21 mouse cellular contexts compared by ENCODE assay signal in the genomic region with DNA sequence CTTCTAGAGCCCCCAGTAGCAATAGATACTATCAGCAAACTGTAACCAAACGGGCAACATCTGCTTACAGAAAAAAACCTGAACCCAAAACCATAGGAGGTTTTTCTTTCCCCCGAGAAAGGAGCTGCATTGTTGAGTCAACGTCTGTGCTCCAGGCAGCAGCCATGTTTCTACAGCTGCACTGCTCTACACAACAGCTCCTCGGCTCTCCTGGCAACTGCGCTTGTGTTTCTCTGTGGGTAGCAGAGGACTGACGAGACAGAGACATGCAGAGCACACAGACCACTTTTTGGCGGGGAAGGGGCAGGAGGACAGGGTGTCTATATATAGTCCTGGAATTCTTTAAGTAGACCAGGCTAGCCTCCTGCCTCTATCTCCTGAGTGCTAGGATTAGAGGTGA.
A peak's percentile ranks its signal among the peaks of the same experiment; 100 is the strongest.
DNase-seq lines count a peak whose midpoint lies in the region; ATAC-seq and TF ChIP-seq lines count a peak whose summit lies in the region.
"Had no signal": no experiment of that assay in that cellular context is flagged by ENCODE, and none has a peak within 500 bp of the region (broad histone marks: within the 10 kb centered on the region; RNA-seq: fewer than 3 reads in every experiment).

No protein-coding gene starts in this region.

- no peaks in the 10 kb centered on the region for H3K9me3 ChIP-seq in MEL (replicated peaks; ENCODE audit: insufficient read depth, low read length)
- H3K9me3 ChIP-seq in embryonic facial prominence, embryonic 14.5 days (ENCODE audit: control insufficient read depth, low read length), result no peaks in the 10 kb centered on the region
- no peaks in the 10 kb centered on the region for H3K9me3 ChIP-seq in forebrain, embryonic 10.5 days
- H3K9me3 ChIP-seq: embryonic facial prominence, embryonic 15.5 days; limb, embryonic 15.5 days; liver, embryonic 15.5 days; midbrain, embryonic 12.5 days; neural tube, embryonic 13.5 days had no signal

- H3K4me1 ChIP-seq in MEL (ENCODE audit: control insufficient read depth in 1 of 2, insufficient read depth in 2 of 2, low read length in 2 of 2), result peaks cover 39 to 53% of the 10 kb centered on the region in 2 experiments
- H3K4me1 ChIP-seq in embryonic facial prominence, embryonic 14.5 days (ENCODE audit: control insufficient read depth, insufficient read depth, low read length), result peaks cover 3% of the 10 kb centered on the region; the same call in 1 of the 2 replicates
- H3K4me1 ChIP-seq in forebrain, embryonic 10.5 days, result no peaks in the 10 kb centered on the region
- H3K4me1 ChIP-seq: embryonic facial prominence, embryonic 15.5 days; limb, embryonic 15.5 days; midbrain, embryonic 12.5 days; neural tube, embryonic 13.5 days had no signal

- no peak for TF ChIP-seq RAD21 in MEL (IDR thresholded peaks at IDR 0.05; ENCODE audit: low read depth, low read length)

- peak; percentile 18 for DNase-seq in embryo, embryonic 10.5 days (ENCODE audit: low spot score)
- DNase-seq in embryo, embryonic 11 days, result no peak
- DNase-seq in MEL (ENCODE audit: low read depth, low spot score), result peak; percentile 49
- peak; percentile 37 for DNase-seq in embryonic facial prominence, embryonic 14.5 days (ENCODE audit: low spot score)
- DNase-seq in thymus, postnatal 14 days, result peak; percentile 73
- no peak for DNase-seq in forebrain, embryonic 10.5 days (ENCODE audit: extremely low spot score, low spot score)
- DNase-seq in kidney, adult 11 months, result no peak
- no peak for DNase-seq in gastrocnemius, postnatal 10 days
- DNase-seq: adrenal gland, postnatal 36 days; cerebellum, adult 2 months; cerebellum, postnatal 36 days; gastrocnemius, adult 2 months; heart, adult 18-20 months; kidney, adult 18-20 months had no signal

- ATAC-seq in embryonic facial prominence, embryonic 14.5 days (ENCODE audit: low read depth), result no peak
- ATAC-seq: hindbrain, embryonic 16.5 days had no signal

- no peak overlapping the region for H3K4me3 ChIP-seq in MEL (ENCODE audit: control insufficient read depth in 1 of 2, insufficient read depth in 1 of 2, low read depth in 2 of 2, low read length in 2 of 2)
- H3K4me3 ChIP-seq in embryonic facial prominence, embryonic 14.5 days (ENCODE audit: low read depth, low read length), result no peak overlapping the region
- no peak overlapping the region for H3K4me3 ChIP-seq in forebrain, embryonic 10.5 days
- H3K4me3 ChIP-seq: embryonic facial prominence, embryonic 15.5 days; gastrocnemius, adult 2 months; limb, embryonic 15.5 days; liver, embryonic 15.5 days; midbrain, embryonic 12.5 days; neural tube, embryonic 13.5 days had no signal

- H3K27me3 ChIP-seq in MEL (ENCODE audit: control insufficient read depth in 1 of 2, insufficient read depth in 2 of 2, low read length in 2 of 2), result no peaks in the 10 kb centered on the region
- H3K27me3 ChIP-seq in embryonic facial prominence, embryonic 14.5 days (replicated peaks; ENCODE audit: control insufficient read depth, insufficient read depth, low read length), result no peaks in the 10 kb centered on the region
- no peaks in the 10 kb centered on the region for H3K27me3 ChIP-seq in forebrain, embryonic 10.5 days (ENCODE audit: poor library complexity, severe bottlenecking)
- H3K27me3 ChIP-seq: embryonic facial prominence, embryonic 15.5 days; limb, embryonic 15.5 days; liver, embryonic 15.5 days; midbrain, embryonic 12.5 days; neural tube, embryonic 13.5 days had no signal

- TF ChIP-seq EP300 in MEL (IDR thresholded peaks at IDR 0.05; ENCODE audit: low read depth in 1 of 2, low read length in 2 of 2), result peak in 1 of 2 experiments; percentile 14; a peak in 1 of 4 replicates

- H3K79me2 ChIP-seq in MEL (ENCODE audit: control insufficient read depth, insufficient read depth, low read length, poor library complexity), result peaks cover 3% of the 10 kb centered on the region; the same call in 1 of the 2 replicates

- WGBS in embryonic facial prominence, embryonic 14.5 days, result 37% methylated on average over 7 of the region's 7 CpGs
- whole genome bisulfite sequencing in forebrain, embryonic 10.5 days, result 77% methylated on average over 7 of the region's 7 CpGs

- H3K4me2 ChIP-seq in embryonic facial prominence, embryonic 14.5 days (ENCODE audit: low read depth, low read length), result no peak overlapping the region
- H3K4me2 ChIP-seq: embryonic facial prominence, embryonic 15.5 days; limb, embryonic 15.5 days; liver, embryonic 15.5 days; midbrain, embryonic 12.5 days; neural tube, embryonic 13.5 days had no signal

- peak overlapping the region; percentile 65 for H3K27ac ChIP-seq in MEL (ENCODE audit: control insufficient read depth, low read depth, low read length)
- H3K27ac ChIP-seq in embryonic facial prominence, embryonic 14.5 days (replicated peaks; ENCODE audit: low read depth, low read length), result 0 out of 2 replicates have a peak overlapping the region, but pooled peaks have one; percentile 6
- H3K27ac ChIP-seq in forebrain, embryonic 10.5 days, result no peak overlapping the region
- H3K27ac ChIP-seq: embryonic facial prominence, embryonic 15.5 days; gastrocnemius, adult 2 months; kidney, postnatal 0 days; limb, embryonic 15.5 days; liver, embryonic 15.5 days; midbrain, embryonic 12.5 days; neural tube, embryonic 13.5 days had no signal

- H3K36me3 ChIP-seq in MEL (ENCODE audit: control insufficient read depth in 1 of 2, insufficient read depth in 2 of 2, low read length in 2 of 2), result peaks cover 0 to 64% of the 10 kb centered on the region in 2 experiments; a peak in 2 of 4 replicates
- H3K36me3 ChIP-seq in embryonic facial prominence, embryonic 14.5 days (ENCODE audit: control insufficient read depth, insufficient read depth, low read length), result no peaks in the 10 kb centered on the region
- no peaks in the 10 kb centered on the region for H3K36me3 ChIP-seq in forebrain, embryonic 10.5 days (replicated peaks)
- H3K36me3 ChIP-seq: embryonic facial prominence, embryonic 15.5 days; limb, embryonic 15.5 days; liver, embryonic 15.5 days; midbrain, embryonic 12.5 days; neural tube, embryonic 13.5 days had no signal

- H3K9ac ChIP-seq in MEL (ENCODE audit: control insufficient read depth, low read depth, low read length, poor library complexity, severe bottlenecking), result peak overlapping the region; percentile 29; the same call in 1 of the 2 replicates
- H3K9ac ChIP-seq in embryonic facial prominence, embryonic 14.5 days (ENCODE audit: low read depth, low read length), result no peak overlapping the region
- H3K9ac ChIP-seq: embryonic facial prominence, embryonic 15.5 days; limb, embryonic 15.5 days; liver, embryonic 15.5 days; midbrain, embryonic 12.5 days; neural tube, embryonic 13.5 days had no signal

- no peak for TF ChIP-seq CTCF in MEL (IDR thresholded peaks at IDR 0.05 in 2 of 3, conservative IDR thresholded peaks at IDR 0.05 in 1 of 3; ENCODE audit: control insufficient read depth in 1 of 3, insufficient read depth in 1 of 3, low read depth in 2 of 3, low read length in 3 of 3, poor library complexity in 1 of 3, severe bottlenecking in 1 of 3)

- no peak for TF ChIP-seq POLR2A in MEL (IDR thresholded peaks at IDR 0.05; ENCODE audit: control insufficient read depth in 1 of 2, insufficient read depth in 1 of 2, low read depth in 1 of 2, low read length in 2 of 2, poor library complexity in 1 of 2)

TF ChIP-seq in MEL, 35 proteins besides CTCF, POLR2A, EP300 and RAD21:
- TF ChIP-seq CHD1 (IDR thresholded peaks at IDR 0.05; ENCODE audit: low read depth, low read length), result no peak
- TF ChIP-seq KAT2A (conservative IDR thresholded peaks at IDR 0.05; ENCODE audit: low read depth, low read length), result no peak
- TF ChIP-seq ELF1 (IDR thresholded peaks at IDR 0.05; ENCODE audit: low read depth, low read length), result no peak
- no peak for TF ChIP-seq MXI1 (IDR thresholded peaks at IDR 0.05; ENCODE audit: low read depth, low read length)
- no peak for TF ChIP-seq SIN3A (IDR thresholded peaks at IDR 0.05; ENCODE audit: low read length)
- TF ChIP-seq TCF12 (IDR thresholded peaks at IDR 0.05; ENCODE audit: low read depth, low read length), result 0 out of 2 replicates have a peak, but pooled peaks have one; percentile 20
- peak; percentile 33; the same call in 1 of the 2 replicates for TF ChIP-seq GATA1 (IDR thresholded peaks at IDR 0.05; ENCODE audit: low read depth, low read length)
- peak; percentile 61 for TF ChIP-seq ZNF384 (IDR thresholded peaks at IDR 0.05; ENCODE audit: low read depth, low read length)
- TF ChIP-seq ETS1 (IDR thresholded peaks at IDR 0.05; ENCODE audit: low read depth, low read length), result 0 out of 2 replicates have a peak, but pooled peaks have one; percentile 19
- no peak for TF ChIP-seq MYC (IDR thresholded peaks at IDR 0.05; ENCODE audit: low read depth, low read length)
- no peak for TF ChIP-seq MAZ (IDR thresholded peaks at IDR 0.05; ENCODE audit: low read depth, low read length)
- no peak for TF ChIP-seq UBTF (IDR thresholded peaks at IDR 0.05; ENCODE audit: borderline replicate concordance, insufficient read depth, low read depth, low read length)
- no peak for TF ChIP-seq NRF1 (IDR thresholded peaks at IDR 0.05; ENCODE audit: insufficient read depth, low read depth, low read length, poor library complexity, severe bottlenecking)
- no peak for TF ChIP-seq ZC3H11A (IDR thresholded peaks at IDR 0.05; ENCODE audit: low read depth, low read length)
- no peak for TF ChIP-seq RCOR1 (IDR thresholded peaks at IDR 0.05; ENCODE audit: low read depth, low read length)
- no peak for TF ChIP-seq POLR2AphosphoS2 (IDR thresholded peaks at IDR 0.05; ENCODE audit: low read length)
TF ChIP-seq in MEL: peak in this region for 4.

Comparison
In these comparisons a context has a peak if more than half of its experiments do, and no peak if none do; other contexts are left out.
1. DNase-seq: peak in embryo, embryonic 10.5 days (single experiment), MEL (single experiment), embryonic facial prominence, embryonic 14.5 days (single experiment) and thymus, postnatal 14 days (single experiment); none in embryo, embryonic 11 days (single experiment), forebrain, embryonic 10.5 days (single experiment), kidney, adult 11 months (single experiment) and gastrocnemius, postnatal 10 days (single experiment).